Mouse (Mus musculus): ENCODE data around the gene Ncbp1. TPM values are rescaled to one million over a fixed set of nuclear protein-coding genes. Genes with fewer than 3 reads are reported as not detected.

Gene Ncbp1
- 10 to 100 TPM; 19.1 to 21.0 TPM for total RNA-seq (2021)
- polyA plus RNA-seq (2012; rRNA removed): 14.9 and 26.0 TPM in 2 replicates
- long read RNA-seq, transcript Ncbp1-201 (23 exons, 3,010 nt): major isoform, 25 of 27 reads
- long read RNA-seq, partial matches to known transcripts: 2 of 27 reads
- long read RNA-seq, other reads (novel, unspliced or antisense): 0 of 27 reads

DNA sequence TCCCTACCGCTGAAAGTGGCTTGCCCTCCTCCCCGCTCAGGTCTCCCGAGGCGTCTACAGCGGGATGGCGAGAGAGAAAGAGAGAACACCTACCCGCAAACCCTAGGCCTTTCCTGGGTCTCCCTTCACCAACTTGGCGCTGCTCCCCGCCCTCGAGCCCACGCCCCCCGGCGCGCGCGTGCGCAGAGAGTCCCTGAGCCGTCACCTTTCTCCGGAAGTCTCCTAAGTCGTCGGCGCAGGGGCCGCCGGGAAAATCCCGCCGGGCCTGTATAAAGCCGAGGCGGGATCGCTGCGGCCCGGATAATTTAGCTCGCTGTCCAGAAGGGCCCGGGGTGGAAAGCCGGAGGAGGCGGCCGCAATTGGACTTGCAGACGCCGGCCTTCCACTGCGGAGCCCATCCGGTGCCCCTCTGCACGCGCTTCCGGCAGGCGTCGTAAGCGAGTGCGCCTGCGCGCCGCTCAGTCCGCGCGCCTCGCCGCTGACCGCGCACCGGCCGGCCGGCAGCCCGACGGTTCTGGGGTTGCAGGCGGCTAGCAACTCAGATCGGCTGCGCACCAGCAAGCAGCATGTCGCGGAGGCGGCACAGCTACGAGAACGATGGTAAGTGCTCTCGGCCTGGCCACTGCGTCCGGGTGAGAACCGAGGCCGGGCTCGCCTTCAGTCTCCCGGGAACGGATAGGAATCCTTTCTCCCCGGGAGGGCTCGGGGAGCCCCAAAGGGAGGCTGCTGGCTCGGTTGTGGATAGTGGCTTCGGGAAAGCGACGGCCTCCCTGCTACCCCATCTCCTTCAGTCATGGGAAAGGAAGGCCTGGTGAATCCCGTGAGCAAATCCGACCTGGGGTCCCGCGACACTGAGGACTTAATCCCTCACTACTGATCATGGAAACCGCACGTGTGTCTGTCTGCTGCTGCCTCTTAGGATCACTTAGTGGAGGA lies at the start of gene Ncbp1, which contains the start of gene Tstd2:
Gene Ncbp1 (plus strand): TSS at position 327 of the 936 bp plus-strand sequence.
Gene Tstd2 (minus strand): TSS at position 408 of the 936 bp plus-strand sequence.
- peak; percentile 95 for DNase-seq
- H3K4me3 ChIP-seq: peak within 1 kb of the TSS; percentile 90
- H3K27me3 ChIP-seq (ENCODE audit: control insufficient read depth, insufficient read depth, low read length): no peaks in the 10 kb centered on the region
- peak within 1 kb of the TSS; percentile 98 for H3K9ac ChIP-seq (ENCODE audit: low read depth, low read length)
- peaks cover 8% of the 10 kb centered on the region for H3K79me2 ChIP-seq (replicated peaks; ENCODE audit: control insufficient read depth, insufficient read depth, low read length)
- TF ChIP-seq POLR2A (IDR thresholded peaks at IDR 0.05; ENCODE audit: insufficient read depth, low read depth, low read length) (peak; percentile 62), EP300 (IDR thresholded peaks at IDR 0.05; ENCODE audit: insufficient read depth, low read depth, low read length) (0 out of 2 replicates have a peak, but pooled peaks have one; percentile 9), CTCF (IDR thresholded peaks at IDR 0.05) (no peak)
- H3K4me1 ChIP-seq (ENCODE audit: control insufficient read depth, insufficient read depth, low read length): peaks cover 3% of the 10 kb centered on the region
- H3K27ac ChIP-seq: peak within 1 kb of the TSS; percentile 98
- H3K36me3 ChIP-seq (ENCODE audit: control insufficient read depth, insufficient read depth, low read length): no peaks in the 10 kb centered on the region; the same call in 1 of the 2 replicates
- WGBS: under 1% methylated on average over 90 of the region's 90 CpGs
- intact Hi-C loops (cut with DNase I): loop anchor here (2.0 kb wide), 1 partner anchor 250 kb away; the partner anchor contains the start of gene Trmo

DNA sequence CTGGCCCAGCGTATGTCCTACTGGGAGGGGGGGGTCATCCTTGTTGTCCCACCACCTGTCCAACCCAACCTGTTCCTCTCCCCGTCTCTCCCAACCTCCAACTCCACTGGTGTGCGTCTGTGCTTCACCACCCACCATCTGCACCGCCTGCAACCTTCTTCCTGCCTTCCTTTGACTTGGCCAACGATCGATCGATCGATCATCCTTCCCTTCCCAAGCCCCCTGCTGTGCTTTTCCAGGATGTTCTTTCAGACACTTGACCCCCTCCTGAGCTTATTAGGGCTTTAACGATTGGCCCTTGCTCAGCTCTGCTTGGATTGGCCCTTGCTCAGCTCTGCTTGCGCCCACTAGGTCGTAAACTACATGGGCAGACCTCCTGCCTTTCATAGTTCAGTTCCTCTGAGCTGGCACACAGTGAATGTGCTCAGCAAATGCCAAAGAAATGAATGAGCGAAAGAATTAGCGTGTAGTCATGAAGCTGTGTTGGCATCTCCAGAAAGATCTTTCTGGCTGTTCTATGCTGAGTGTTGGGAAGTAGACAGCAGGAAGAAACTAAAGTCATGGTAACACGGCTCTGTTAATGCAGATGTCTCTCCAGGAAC lies 48.8 kb upstream of the Ncbp1 start:
- DNase-seq: no peak
- no peaks in the 10 kb centered on the region for H3K79me2 ChIP-seq (replicated peaks; ENCODE audit: control insufficient read depth, insufficient read depth, low read length)
- no peak overlapping the region for H3K27ac ChIP-seq
- no peaks in the 10 kb centered on the region for H3K27me3 ChIP-seq (ENCODE audit: control insufficient read depth, insufficient read depth, low read length)
- H3K4me3 ChIP-seq: no peak overlapping the region
- no peak overlapping the region for H3K9ac ChIP-seq (ENCODE audit: low read depth, low read length)
- TF ChIP-seq POLR2A (IDR thresholded peaks at IDR 0.05; ENCODE audit: insufficient read depth, low read depth, low read length) (no peak), EP300 (IDR thresholded peaks at IDR 0.05; ENCODE audit: insufficient read depth, low read depth, low read length) (no peak), CTCF (IDR thresholded peaks at IDR 0.05) (no peak)
- intact Hi-C loops (cut with DNase I): no loop called here
- 91% methylated on average over 14 of the region's 14 CpGs for WGBS
- H3K36me3 ChIP-seq (ENCODE audit: control insufficient read depth, insufficient read depth, low read length): peaks cover 11% of the 10 kb centered on the region; the same call in 1 of the 2 replicates
- H3K4me1 ChIP-seq (ENCODE audit: control insufficient read depth, insufficient read depth, low read length): peaks cover 21% of the 10 kb centered on the region

DNA sequence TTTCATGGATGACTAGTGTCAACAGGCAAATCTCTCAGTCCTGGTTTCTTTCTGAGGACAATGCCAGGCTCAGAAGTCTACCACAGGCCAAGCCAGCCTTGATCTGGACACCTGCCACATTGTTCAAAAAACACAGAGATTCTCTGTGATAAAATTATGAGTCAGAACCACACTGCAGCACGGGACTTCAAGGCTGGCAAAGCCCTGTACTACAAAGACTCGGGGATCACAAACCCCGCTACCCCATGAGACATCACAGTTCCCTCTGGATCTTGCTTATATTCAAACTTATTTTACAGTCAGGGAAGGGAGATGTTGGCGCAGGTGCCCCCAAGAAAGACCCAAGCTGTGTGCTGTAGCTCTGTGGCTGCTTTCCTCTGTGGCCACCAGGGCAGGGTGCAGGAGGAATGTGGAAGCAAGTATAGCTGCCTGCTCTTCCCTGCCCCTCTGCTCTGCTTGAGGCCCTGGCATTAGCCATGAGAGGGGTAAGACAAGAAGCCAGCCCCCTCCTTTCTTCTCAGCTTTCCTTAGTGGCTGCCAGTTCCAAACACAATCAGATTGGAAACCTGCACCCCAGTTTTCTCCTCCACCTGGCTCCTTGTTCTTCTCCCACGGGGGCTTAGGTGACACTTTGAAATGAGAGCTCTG lies 45.9 kb upstream of the Ncbp1 start:
- no peaks in the 10 kb centered on the region for H3K27me3 ChIP-seq (ENCODE audit: control insufficient read depth, insufficient read depth, low read length)
- no peak overlapping the region for H3K4me3 ChIP-seq
- no peaks in the 10 kb centered on the region for H3K79me2 ChIP-seq (replicated peaks; ENCODE audit: control insufficient read depth, insufficient read depth, low read length)
- no peak overlapping the region for H3K27ac ChIP-seq
- H3K4me1 ChIP-seq (ENCODE audit: control insufficient read depth, insufficient read depth, low read length): peaks cover 4% of the 10 kb centered on the region
- TF ChIP-seq EP300 (IDR thresholded peaks at IDR 0.05; ENCODE audit: insufficient read depth, low read depth, low read length): no peak
- TF ChIP-seq CTCF (IDR thresholded peaks at IDR 0.05): no peak
- TF ChIP-seq POLR2A (IDR thresholded peaks at IDR 0.05; ENCODE audit: insufficient read depth, low read depth, low read length): no peak
- DNase-seq: no peak
- 72% methylated on average over 5 of the region's 5 CpGs for WGBS
- peaks cover 3% of the 10 kb centered on the region; the same call in 1 of the 2 replicates for H3K36me3 ChIP-seq (ENCODE audit: control insufficient read depth, insufficient read depth, low read length)
- H3K9ac ChIP-seq (ENCODE audit: low read depth, low read length): no peak overlapping the region
- intact Hi-C loops (cut with DNase I): no loop called here

DNA sequence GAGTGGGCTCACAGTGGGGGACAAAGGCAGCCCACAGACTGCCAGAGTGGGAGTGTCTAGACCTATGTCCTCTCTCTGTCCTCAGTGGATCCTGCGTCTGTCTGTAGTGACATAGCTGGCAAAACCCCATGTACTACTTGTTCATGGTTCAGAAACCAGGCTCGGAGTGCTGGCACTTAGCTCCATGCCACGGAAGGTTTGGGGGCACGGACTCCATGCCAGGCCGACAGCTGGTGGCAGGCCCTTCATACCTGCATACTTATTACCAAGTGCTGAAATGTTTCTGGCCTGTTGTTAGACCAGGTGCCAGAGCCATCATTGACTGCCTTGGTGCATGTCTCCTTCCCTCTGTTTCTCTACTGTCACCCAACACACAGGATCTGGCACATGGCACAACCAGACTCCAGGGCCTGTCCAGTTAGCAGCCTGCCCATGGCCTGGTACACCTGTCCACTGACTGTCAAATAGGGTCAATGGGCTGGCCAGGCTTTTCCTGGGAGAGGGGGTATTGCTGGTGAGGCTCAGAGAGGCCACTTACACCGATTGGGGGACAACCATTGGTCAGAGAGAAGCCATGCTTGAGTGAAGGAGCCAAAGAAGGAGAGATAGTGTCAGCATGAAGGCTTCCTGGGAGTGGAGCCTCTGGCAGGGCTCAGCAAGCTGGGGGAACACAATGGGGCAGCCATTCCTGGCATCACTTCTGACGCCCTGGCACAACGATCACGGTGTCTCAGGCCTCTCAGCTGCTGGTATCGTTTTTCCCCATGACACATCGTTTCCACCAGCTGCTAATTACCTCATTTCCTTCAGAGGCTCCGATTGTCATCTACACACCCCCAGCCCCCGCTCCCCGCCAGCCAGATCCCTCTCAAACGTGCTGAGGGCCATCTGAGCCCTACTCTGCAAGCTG lies 43.2 kb upstream of the Ncbp1 start:
- peaks cover 2% of the 10 kb centered on the region; the same call in 1 of the 2 replicates for H3K4me1 ChIP-seq (ENCODE audit: control insufficient read depth, insufficient read depth, low read length)
- no peaks in the 10 kb centered on the region for H3K27me3 ChIP-seq (ENCODE audit: control insufficient read depth, insufficient read depth, low read length)
- 31% methylated on average over 15 of the region's 15 CpGs for WGBS
- H3K9ac ChIP-seq (ENCODE audit: low read depth, low read length): no peak overlapping the region
- H3K79me2 ChIP-seq (replicated peaks; ENCODE audit: control insufficient read depth, insufficient read depth, low read length): no peaks in the 10 kb centered on the region
- H3K4me3 ChIP-seq: no peak overlapping the region
- intact Hi-C loops (cut with DNase I): no loop called here
- TF ChIP-seq EP300 (IDR thresholded peaks at IDR 0.05; ENCODE audit: insufficient read depth, low read depth, low read length) (0 out of 2 replicates have a peak, but pooled peaks have one; percentile 30), POLR2A (IDR thresholded peaks at IDR 0.05; ENCODE audit: insufficient read depth, low read depth, low read length) (no peak), CTCF (IDR thresholded peaks at IDR 0.05) (no peak)
- no peaks in the 10 kb centered on the region for H3K36me3 ChIP-seq (ENCODE audit: control insufficient read depth, insufficient read depth, low read length)
- peak in 1 of 2 experiments; percentile 61 for DNase-seq
- peak overlapping the region; percentile 42 for H3K27ac ChIP-seq

DNA sequence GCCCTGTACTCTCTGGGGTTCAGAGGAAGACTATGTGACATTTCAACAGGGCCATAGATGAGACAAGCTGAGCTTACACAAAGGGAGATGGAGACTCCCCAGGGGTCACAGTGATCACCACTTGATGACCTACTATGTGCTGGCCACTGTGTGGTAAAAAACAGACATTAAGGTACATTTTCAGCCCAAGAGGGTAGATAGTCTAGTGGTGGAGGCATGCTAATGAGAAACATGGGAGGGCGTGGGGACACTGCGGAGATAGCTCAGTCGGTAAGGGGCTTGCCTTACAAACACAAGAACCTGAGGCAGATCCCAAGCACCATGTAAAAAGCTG lies 42.6 kb upstream of the Ncbp1 start:
- Histone ChIP-seq H3K4me1 (ENCODE audit: control insufficient read depth, insufficient read depth, low read length) (peaks cover 6% of the 10 kb centered on the region; the same call in 1 of the 2 replicates), H3K36me3 (ENCODE audit: control insufficient read depth, insufficient read depth, low read length) (no peaks in the 10 kb centered on the region), H3K27me3 (ENCODE audit: control insufficient read depth, insufficient read depth, low read length) (no peaks in the 10 kb centered on the region), H3K9ac (ENCODE audit: low read depth, low read length) (no peak overlapping the region), H3K27ac (peak overlapping the region; percentile 42), H3K79me2 (replicated peaks; ENCODE audit: control insufficient read depth, insufficient read depth, low read length) (no peaks in the 10 kb centered on the region), H3K4me3 (no peak overlapping the region)
- intact Hi-C loops (cut with DNase I): no loop called here
- WGBS: 98% methylated on average over 3 of the region's 3 CpGs
- TF ChIP-seq POLR2A (IDR thresholded peaks at IDR 0.05; ENCODE audit: insufficient read depth, low read depth, low read length): no peak
- TF ChIP-seq CTCF (IDR thresholded peaks at IDR 0.05): no peak
- no peak for TF ChIP-seq EP300 (IDR thresholded peaks at IDR 0.05; ENCODE audit: insufficient read depth, low read depth, low read length)
- no peak for DNase-seq

Measured in heart, adult 2 months (tissue).